Mouse (Mus musculus) left cerebral cortex, adult 2 months (tissue): Measurements from ENCODE around the gene Nrxn3. TPM values are rescaled to one million over a fixed set of nuclear protein-coding genes. Genes with fewer than 3 reads are reported as not detected.
A peak's percentile ranks its signal among the peaks of the same experiment; 100 is the strongest.

Experiments
- DNase-seq, 2 experiments: peaks; one replicate each; pipeline ENCODE4 v3.0.0; 2021 to 2022; ENCODE audit warnings: low spot score in 2 of 2, mixed read lengths in 1 of 2; ENCODE audit errors: extremely low spot score in 1 of 2
- H3K27ac ChIP-seq: fragments of 200-600 bp; 2 replicates; pipeline ENCODE4 v1.8.1; 2022
- H3K4me3 ChIP-seq: fragments of 200-600 bp; 2 replicates; pipeline ENCODE4 v1.8.1; 2022
- CTCF ChIP-seq: fragments of 200-600 bp; IDR thresholded peaks from 2 replicates; pipeline ENCODE4 v1.8.1; 2022; ENCODE audit warnings: antibody characterized with exemption, mild to moderate bottlenecking, moderate library complexity
- intact Hi-C: fragments of 180-260 bp; cut with DNase I; formaldehyde crosslinking; loops from one replicate; pipeline ENCODE4 v1.15.1; 2025
- total RNA-seq, 2 experiments: library from RNA; stranded (reverse); gene quantifications; 2 replicates each; pipeline ENCODE4 v1.2.3; 2021

Gene Nrxn3
- total RNA-seq, 2 experiments from 2014 or later = 250 to 274 TPM

DNA sequence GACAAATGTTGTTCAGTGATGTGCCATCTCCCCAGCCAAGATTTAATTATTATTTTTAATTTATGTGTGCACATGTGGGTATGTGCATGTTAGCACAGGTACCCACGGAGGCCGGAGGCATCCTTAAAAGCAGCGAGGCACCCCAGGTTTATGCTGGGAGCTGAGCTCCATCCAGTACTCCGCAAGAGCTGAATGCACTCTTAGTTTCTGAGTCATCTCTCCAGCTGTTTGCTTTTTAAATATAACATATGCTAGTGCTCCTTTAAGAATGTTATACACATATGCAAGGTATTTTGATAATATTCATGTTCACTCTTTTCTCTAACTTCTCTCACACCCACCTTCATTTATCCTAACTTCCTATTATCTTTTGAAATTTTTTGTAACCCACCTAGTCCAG lies 271.1 kb downstream of the Nrxn3 start:
- intact Hi-C loops = loop anchor here (5.0 kb wide), 2 partner anchors 309 to 389 kb away; no protein-coding TSS in a partner anchor
- DNase-seq = no peak
- no peak overlapping the region; the same call in 1 of the 2 replicates for H3K27ac ChIP-seq
- no peak for TF ChIP-seq CTCF
- H3K4me3 ChIP-seq = no peak overlapping the region

DNA sequence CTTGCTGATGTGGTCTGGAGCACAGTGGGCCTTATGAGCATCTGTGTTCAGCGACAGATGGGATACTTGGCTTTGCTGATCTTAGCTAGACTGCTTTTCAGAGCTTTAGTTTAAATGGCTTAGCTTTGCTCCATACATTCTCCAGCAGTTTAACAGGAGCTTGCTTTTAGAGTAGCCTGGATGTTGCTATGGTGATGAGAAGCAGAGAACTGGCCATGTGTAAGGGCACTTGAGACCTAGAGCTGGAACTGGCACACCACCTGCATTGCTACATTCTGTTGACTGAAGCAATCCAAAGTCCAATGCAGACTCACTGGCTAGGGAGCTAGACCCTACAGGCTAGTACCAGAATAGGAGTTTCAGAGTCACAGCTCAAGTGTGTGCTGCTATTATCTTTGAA lies 293.8 kb downstream of the Nrxn3 start:
- Histone ChIP-seq H3K27ac (no peak overlapping the region), H3K4me3 (no peak overlapping the region)
- intact Hi-C loops = no loop called here
- no peak for TF ChIP-seq CTCF
- no peak for DNase-seq

DNA sequence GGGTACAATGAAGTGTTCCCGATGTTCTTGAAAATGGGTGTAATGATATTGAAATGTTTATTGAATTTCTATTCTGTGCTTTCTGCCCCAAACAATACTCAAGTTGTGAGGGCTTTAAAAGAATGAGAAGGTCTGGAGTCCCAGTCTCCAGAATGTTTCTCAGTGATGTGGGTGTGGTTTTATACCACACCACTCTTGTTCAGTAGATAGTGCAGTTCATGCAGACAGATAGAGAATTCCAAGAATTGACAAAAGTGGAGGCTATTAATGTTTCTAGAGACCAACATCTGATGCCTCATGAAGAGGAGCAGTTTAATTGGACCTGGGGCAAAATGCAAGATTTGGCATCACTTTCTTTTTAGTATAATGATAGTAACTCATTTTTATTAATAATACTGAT lies 302.5 kb downstream of the Nrxn3 start:
- intact Hi-C loops = loop anchor here (2.0 kb wide), 1 partner anchor 70 kb away; no protein-coding TSS in a partner anchor
- Histone ChIP-seq H3K4me3 (no peak overlapping the region), H3K27ac (peak overlapping the region; percentile 25; the same call in 1 of the 2 replicates)
- no peak for TF ChIP-seq CTCF
- no peak for DNase-seq

DNA sequence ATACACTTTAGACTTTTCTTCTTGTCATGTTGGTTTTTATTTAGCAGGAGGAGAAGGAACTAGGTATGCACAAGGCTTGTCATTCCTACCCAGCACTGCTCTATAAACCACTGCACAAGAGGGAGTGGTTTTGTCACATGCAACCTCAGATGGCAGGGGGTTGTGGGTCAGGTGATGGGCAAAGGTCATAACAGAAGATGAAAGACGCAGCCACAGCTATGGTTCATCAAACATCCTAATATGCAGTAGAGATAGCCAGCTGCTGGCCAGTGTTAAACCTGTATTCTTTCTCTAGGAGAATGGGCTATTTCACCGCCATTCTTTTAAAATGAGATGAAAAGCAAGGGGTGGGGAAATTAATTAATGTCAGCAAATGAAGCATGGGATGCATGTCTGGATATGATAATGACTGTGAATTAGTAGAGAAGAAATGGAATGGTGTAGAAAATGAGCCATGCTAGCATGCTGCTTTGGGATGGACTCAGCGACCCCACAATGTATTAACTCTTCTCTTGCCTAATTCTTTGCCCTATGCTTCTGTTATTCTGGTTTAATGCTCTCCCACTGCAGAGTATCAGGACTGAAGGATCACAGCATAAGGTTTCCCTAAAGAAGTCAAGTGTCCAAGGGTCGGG lies 313.4 kb downstream of the Nrxn3 start:
- no peak for TF ChIP-seq CTCF
- intact Hi-C loops = no loop called here
- Histone ChIP-seq H3K4me3 (no peak overlapping the region), H3K27ac (no peak overlapping the region)
- DNase-seq = no peak

DNA sequence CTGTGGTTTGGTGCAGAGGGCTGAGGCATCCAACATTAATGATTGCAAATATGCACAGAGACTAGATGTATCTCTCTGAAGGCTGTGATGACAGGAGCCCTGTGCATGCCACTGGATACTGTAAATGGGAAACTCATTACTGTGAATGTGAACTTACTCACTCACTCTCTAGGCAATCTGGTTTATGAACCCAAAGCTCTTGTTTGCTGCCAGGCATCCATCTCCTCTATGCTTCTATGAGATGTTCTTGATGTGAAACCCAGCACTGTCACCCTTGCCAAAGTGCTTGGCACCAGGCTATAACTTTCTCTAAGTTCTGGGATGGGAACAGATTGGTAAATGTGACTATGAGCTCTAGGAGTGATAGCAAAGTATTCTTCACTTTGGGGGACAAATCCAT lies 317.5 kb downstream of the Nrxn3 start:
- Histone ChIP-seq H3K4me3 (no peak overlapping the region), H3K27ac (no peak overlapping the region)
- no peak for TF ChIP-seq CTCF
- intact Hi-C loops = no loop called here
- no peak for DNase-seq

DNA sequence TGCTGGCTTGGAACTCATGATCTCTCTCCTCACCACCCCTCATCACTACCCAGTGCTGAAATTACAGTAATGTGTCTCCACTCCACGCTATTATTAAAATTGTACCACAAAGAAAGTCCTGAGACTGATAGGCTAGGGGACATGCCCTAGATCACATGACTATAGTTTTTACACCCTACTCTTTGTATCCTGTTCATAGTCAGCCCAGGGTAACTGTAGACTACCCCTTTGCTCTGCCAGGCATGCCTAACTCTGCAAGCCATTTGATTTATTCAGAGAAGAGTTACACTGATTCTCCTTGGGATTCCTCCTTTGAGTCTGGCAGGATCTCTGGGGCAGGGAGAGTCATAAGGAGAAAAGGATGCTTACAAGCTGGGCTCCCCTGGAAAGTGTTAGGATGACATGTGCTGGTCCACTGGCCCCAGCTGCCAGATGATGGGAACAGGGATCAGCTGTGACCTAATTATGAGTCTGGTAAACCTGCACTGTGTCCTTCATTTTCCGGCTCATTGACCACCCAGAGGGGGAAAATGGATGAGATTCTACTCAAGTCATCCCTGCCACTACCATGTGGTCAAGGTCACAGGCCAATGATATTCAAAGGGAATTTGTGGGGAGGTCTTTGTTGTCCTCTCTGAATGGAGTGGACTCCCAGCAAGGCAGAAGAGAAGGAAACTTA lies 318.9 kb downstream of the Nrxn3 start:
- Histone ChIP-seq H3K4me3 (no peak overlapping the region), H3K27ac (no peak overlapping the region)
- DNase-seq = no peak
- no peak for TF ChIP-seq CTCF
- intact Hi-C loops = no loop called here

DNA sequence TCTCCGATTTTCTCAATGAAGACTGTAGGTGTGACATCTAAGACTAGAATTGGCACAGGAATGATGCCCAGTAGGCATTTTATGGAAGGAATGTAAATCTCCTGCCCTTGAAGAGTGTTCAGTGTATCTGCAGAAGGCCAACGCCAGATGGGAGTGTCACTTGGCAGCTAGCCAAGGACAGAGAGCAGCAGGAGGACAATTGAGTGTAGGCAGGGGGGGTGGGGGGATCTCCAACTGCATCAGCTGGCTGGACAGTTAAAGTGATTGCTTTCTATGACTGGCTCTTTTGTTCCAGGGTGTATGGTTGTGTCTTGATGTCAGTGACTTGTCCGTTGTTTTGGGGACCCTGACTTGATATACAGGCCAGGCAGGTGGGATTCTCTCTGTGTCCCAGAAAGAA lies 326.6 kb downstream of the Nrxn3 start:
- Histone ChIP-seq H3K4me3 (no peak overlapping the region), H3K27ac (no peak overlapping the region)
- TF ChIP-seq CTCF = no peak
- intact Hi-C loops = no loop called here
- DNase-seq = no peak

DNA sequence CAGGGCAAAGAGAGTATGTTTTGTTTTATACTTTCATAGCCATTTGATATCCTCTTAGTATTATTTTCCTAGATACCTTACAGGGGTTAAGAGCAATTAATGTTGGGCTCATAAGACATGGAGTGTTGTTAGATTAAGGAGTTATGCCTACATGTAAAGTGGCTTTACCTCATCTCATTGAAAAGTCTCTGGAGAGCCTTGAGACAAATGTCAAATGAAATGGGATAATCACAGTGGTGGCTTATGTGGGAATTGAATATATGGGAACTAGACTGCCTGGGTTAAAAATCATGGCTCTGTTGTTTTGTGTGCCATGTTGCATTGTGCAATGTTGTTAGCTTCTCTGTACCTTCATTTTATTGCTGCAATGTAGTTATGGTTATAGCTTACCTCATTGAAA lies 327.0 kb downstream of the Nrxn3 start:
- H3K4me3 ChIP-seq = no peak overlapping the region
- TF ChIP-seq CTCF = no peak
- intact Hi-C loops = no loop called here
- no peak for DNase-seq
- no peak overlapping the region for H3K27ac ChIP-seq

DNA sequence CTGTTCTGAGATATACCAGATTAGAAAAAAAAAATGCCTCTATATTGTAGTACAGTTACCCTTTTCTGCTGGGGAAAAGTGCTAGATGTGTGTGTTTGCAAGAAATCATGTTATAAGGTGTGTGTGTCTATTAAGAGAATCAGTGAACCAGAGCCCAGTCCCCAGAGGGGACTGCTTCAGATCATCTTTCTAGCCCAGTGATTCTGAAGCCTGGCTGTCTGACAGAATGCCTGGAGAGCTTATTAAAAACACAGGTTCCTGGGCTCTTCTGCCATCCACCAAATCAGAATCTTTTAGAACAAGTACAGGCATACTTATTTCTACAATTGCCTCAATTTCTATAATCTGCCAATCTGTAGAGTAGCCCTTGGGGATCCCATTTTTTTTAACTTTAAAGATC lies 349.8 kb downstream of the Nrxn3 start:
- no peak for TF ChIP-seq CTCF
- no peak overlapping the region for H3K4me3 ChIP-seq
- no peak overlapping the region for H3K27ac ChIP-seq
- intact Hi-C loops = no loop called here
- no peak for DNase-seq

DNA sequence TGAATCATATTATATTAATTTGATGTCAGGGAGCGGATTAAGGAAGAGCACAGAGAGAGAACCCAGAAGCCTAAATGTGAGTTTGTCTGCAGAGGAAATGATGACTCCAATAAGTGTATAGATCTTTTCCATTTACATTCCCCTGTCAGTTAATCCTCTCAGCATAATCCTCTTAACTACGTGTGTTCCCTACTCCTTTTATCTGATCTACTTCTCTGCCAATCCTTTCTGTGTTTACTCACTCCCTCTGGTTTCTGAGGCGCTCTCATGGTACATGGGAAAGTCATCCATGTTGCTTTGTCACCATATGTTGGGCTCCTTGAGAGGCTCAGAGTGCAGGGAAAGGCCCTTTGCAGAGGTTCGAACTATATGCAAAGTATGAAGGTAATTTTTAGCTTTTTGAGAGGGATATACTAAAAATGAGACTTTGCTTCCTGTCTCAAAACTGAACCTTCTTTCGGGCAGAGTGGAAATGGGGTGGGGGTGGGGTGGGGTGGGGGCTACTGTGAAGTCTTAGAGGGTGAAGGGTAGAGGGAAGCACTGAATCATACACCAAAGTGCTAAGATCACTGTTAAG lies 350.6 kb downstream of the Nrxn3 start:
- Histone ChIP-seq H3K4me3 (no peak overlapping the region), H3K27ac (no peak overlapping the region)
- DNase-seq = no peak
- no peak for TF ChIP-seq CTCF
- intact Hi-C loops = no loop called here

DNA sequence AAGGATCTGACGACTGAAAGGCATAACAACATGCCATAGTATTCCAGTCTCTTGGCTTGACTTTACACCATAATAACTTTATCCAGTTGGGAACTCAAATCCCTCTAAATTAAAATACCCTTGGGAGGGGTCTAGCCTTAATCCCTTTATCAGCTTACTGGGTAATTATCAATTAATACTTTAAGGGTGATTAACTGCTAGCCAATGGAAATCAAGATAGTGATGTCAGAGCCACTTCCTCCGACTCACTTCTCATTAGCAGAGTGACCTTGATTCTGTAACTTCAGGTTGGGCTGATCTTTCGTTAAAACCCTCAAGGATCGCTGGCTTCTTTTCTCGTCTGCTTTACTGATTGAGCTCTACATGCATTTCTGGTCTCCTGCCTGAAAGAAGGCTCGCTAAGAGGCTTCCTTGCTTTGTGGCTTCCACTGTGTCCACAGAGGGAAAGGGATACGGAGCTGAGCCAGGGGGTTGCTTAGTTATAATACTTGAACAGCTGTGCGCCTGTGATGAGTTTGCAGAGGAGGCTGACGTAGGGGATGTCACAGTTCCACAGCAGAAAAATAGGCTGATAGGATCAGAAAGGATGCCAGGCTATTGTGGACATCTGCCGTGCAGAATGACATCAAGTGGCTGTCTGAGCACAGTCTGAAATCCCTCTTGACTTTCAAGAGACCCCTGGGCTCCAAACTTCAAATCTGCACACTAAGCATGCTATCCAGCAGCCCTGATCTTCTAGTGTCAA lies 352.0 kb downstream of the Nrxn3 start:
- peak overlapping the region; percentile 41 for H3K27ac ChIP-seq
- no peak for TF ChIP-seq CTCF

DNA sequence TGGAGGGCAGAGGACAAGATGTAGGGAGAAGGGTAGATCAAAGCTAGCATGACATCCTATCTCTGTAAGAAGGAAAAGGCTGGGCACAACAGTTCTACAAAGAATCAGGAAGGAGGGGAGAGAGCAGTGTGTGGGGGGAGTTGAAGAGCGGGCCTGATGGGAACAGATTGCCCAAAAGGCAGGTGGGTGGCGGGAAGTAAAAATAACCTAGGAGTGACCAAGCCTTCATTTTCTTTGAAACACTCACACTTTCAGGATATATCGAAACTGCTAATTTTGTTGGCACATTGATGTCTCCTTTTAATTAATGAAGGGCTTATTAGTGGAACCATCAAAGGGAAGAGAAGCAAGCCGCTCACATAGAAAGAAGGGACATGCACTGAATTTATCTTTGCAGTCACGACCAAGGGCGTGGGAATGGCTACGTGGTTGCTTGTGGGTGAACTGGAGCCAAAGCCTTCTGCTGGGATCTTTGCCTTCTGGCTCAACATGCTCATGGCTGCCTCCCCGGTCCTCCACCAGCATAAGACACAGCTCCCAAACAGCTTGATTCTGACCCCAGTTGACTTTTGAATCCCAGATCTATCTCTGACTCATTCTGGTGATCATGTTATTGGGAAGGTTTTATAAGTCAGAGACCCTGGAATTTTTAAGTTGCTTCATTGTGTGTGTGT lies 371.3 kb downstream of the Nrxn3 start:
- peak; percentile 28 to 66 for DNase-seq
- TF ChIP-seq CTCF = no peak; the same call in 1 of the 2 replicates
- Histone ChIP-seq H3K4me3 (no peak overlapping the region), H3K27ac (peak overlapping the region; percentile 84)
- intact Hi-C loops = loop anchor here (1.0 to 2.0 kb wide), 2 partner anchors 69 to 381 kb away; no protein-coding TSS in a partner anchor

More for the DNA sequence above, 352.0 kb downstream of the Nrxn3 start:
- no peak overlapping the region for H3K4me3 ChIP-seq
- intact Hi-C loops = no loop called here
- DNase-seq = peak; percentile 22 to 29
